Mouse (Mus musculus) liver, embryonic 12.5 days (tissue): Measurements from ENCODE around the gene Abhd18. TPM values are rescaled to one million over a fixed set of nuclear protein-coding genes. Genes with fewer than 3 reads are reported as not detected.

ENCODE experiments used
- ATAC-seq: fragments of 200-750 bp; cut with Nextera tagmentation; 2 replicates; pipeline ENCODE4 v1.8.0; 2017; ENCODE audit warnings: moderate number of reproducible peaks, mild to moderate bottlenecking, moderate library complexity
- H3K27ac ChIP-seq: fragments of 300-500 bp; sonication (generic); 2 replicates; pipeline ENCODE4 v1.5.1; 2016; ENCODE audit warnings: mild to moderate bottlenecking
- H3K27me3 ChIP-seq: fragments of 300-500 bp; sonication (generic); replicated peaks from 2 replicates; pipeline ENCODE4 v1.6.1; 2016; ENCODE audit warnings: mild to moderate bottlenecking, moderate library complexity
- H3K36me3 ChIP-seq: fragments of 300-500 bp; sonication (generic); 2 replicates; pipeline ENCODE4 v1.6.1; 2016; ENCODE audit warnings: mild to moderate bottlenecking, moderate library complexity
- H3K4me1 ChIP-seq: fragments of 300-500 bp; sonication (generic); 2 replicates; pipeline ENCODE4 v1.6.1; 2016
- H3K4me2 ChIP-seq: fragments of 300-500 bp; sonication (generic); 2 replicates; pipeline ENCODE4 v1.6.1; 2016; ENCODE audit warnings: mild to moderate bottlenecking, moderate library complexity
- H3K4me3 ChIP-seq: fragments of 300-500 bp; sonication (generic); 2 replicates; pipeline ENCODE4 v1.5.1; 2016; ENCODE audit warnings: mild to moderate bottlenecking, moderate library complexity
- H3K9ac ChIP-seq: fragments of 300-500 bp; sonication (generic); 2 replicates; pipeline ENCODE4 v1.6.1; 2016; ENCODE audit warnings: mild to moderate bottlenecking, moderate library complexity
- H3K9me3 ChIP-seq: fragments of 300-500 bp; sonication (generic); replicated peaks from 2 replicates; pipeline ENCODE4 v1.6.1; 2016; ENCODE audit warnings: mild to moderate bottlenecking, moderate library complexity
- WGBS: fragments of 180-500 bp; shearing (Covaris S2); methylation state at CpG from one replicate; pipeline ENCODE4 v1.1.7; 2016; ENCODE audit not compliant: insufficient replicate concordance; 5-methylcytosine and 5-hydroxymethylcytosine counted together
- polyA plus RNA-seq: library from polyadenylated mRNA; unstranded; fragments of >200 nt; fragmentation: Nextera tagmentation; extraction: Ambion mirVana; gene quantifications from 2 replicates; pipeline ENCODE4 v1.2.1, GENCODE M21; 2016

Gene Abhd18
- polyA plus RNA-seq, 1 experiment from 2014 or later: 4.2 TPM

- Histone ChIP-seq H3K36me3 (no peaks in the 10 kb centered on the region), H3K9me3 (no peaks in the 10 kb centered on the region), H3K4me1 (peaks cover 25% of the 10 kb centered on the region), H3K27me3 (peaks cover 16% of the 10 kb centered on the region), H3K4me3 (peak overlapping the region; percentile 88), H3K4me2 (peak overlapping the region; percentile 99), H3K9ac (peak overlapping the region; percentile 96), H3K27ac (peak overlapping the region; percentile 95)
- ATAC-seq: no peak
- 6% methylated on average over 7 of the region's 7 CpGs for WGBS
These were observed 104.6 kb downstream of the Abhd18 start for GRCm38 (mm10) chr3:40951365-40951764.

GRCm38 (mm10) chr3:40952606-40953005, 105.8 kb downstream of the Abhd18 start:
- Histone ChIP-seq H3K4me1 (peaks cover 25% of the 10 kb centered on the region), H3K9ac (no peak overlapping the region; the same call in 1 of the 2 replicates), H3K9me3 (no peaks in the 10 kb centered on the region), H3K27ac (no peak overlapping the region), H3K4me3 (no peak overlapping the region), H3K27me3 (peaks cover 11% of the 10 kb centered on the region), H3K36me3 (no peaks in the 10 kb centered on the region), H3K4me2 (peak overlapping the region; percentile 99; the same call in 1 of the 2 replicates)
- no peak for ATAC-seq

GRCm38 (mm10) chr3:40954792-40955191, 108.0 kb downstream of the Abhd18 start:
- Histone ChIP-seq H3K9ac (no peak overlapping the region), H3K27ac (no peak overlapping the region), H3K9me3 (no peaks in the 10 kb centered on the region), H3K4me3 (no peak overlapping the region), H3K36me3 (no peaks in the 10 kb centered on the region), H3K4me2 (no peak overlapping the region), H3K4me1 (peaks cover 21% of the 10 kb centered on the region), H3K27me3 (no peaks in the 10 kb centered on the region)
- WGBS: 67% methylated on average over 1 of the region's 1 CpGs
- no peak for ATAC-seq

GRCm38 (mm10) chr3:40958831-40959230, 112.1 kb downstream of the Abhd18 start:
- ATAC-seq: 0 out of 2 replicates have a peak, but pooled peaks have one; percentile 27
- Histone ChIP-seq H3K36me3 (no peaks in the 10 kb centered on the region), H3K4me2 (no peak overlapping the region), H3K4me3 (no peak overlapping the region), H3K27me3 (no peaks in the 10 kb centered on the region), H3K4me1 (no peaks in the 10 kb centered on the region), H3K9me3 (no peaks in the 10 kb centered on the region), H3K27ac (no peak overlapping the region), H3K9ac (no peak overlapping the region)

- H3K9me3 ChIP-seq: no peaks in the 10 kb centered on the region
- no peak for ATAC-seq
- no peak overlapping the region for H3K4me2 ChIP-seq
- no peak overlapping the region for H3K9ac ChIP-seq
- H3K27me3 ChIP-seq: no peaks in the 10 kb centered on the region
- no peak overlapping the region for H3K4me3 ChIP-seq
- H3K27ac ChIP-seq: no peak overlapping the region
- H3K4me1 ChIP-seq: peaks cover 4% of the 10 kb centered on the region; the same call in 1 of the 2 replicates
- no peaks in the 10 kb centered on the region for H3K36me3 ChIP-seq
These were observed 134.0 kb downstream of the Abhd18 start for GRCm38 (mm10) chr3:40980758-40981157.

- Histone ChIP-seq H3K4me2 (no peak overlapping the region), H3K4me3 (no peak overlapping the region), H3K27ac (no peak overlapping the region), H3K9ac (no peak overlapping the region), H3K9me3 (no peaks in the 10 kb centered on the region), H3K4me1 (no peaks in the 10 kb centered on the region), H3K27me3 (no peaks in the 10 kb centered on the region), H3K36me3 (no peaks in the 10 kb centered on the region)
- 56% methylated on average over 5 of the region's 5 CpGs for WGBS
- ATAC-seq: no peak
These were observed 140.8 kb downstream of the Abhd18 start for GRCm38 (mm10) chr3:40987539-40987938.

Other genes with a start within 250 kb of the Abhd18 start
- gene Slc25a31, start 138.1 kb upstream of the Abhd18 start, polyA plus RNA-seq: 0.08 and 0.13 TPM in 2 replicates
- 20.9 and 23.2 TPM in 2 replicates for gene Hspa4l, start 102.5 kb upstream of the Abhd18 start, polyA plus RNA-seq
- 57.3 and 59.0 TPM in 2 replicates for gene Plk4, start 47.0 kb upstream of the Abhd18 start, polyA plus RNA-seq
- gene Mfsd8, start 84 bp upstream of the Abhd18 start, polyA plus RNA-seq: 5.7 and 6.1 TPM in 2 replicates
- 0.06 TPM in 1 of 2 replicates, not detected in the other for gene 1700034I23Rik, start 55.6 kb downstream of the Abhd18 start, polyA plus RNA-seq
- gene Larp1b, start 102.9 kb downstream of the Abhd18 start, polyA plus RNA-seq: 10.2 and 10.7 TPM in 2 replicates
- gene Pgrmc2, start 236.1 kb downstream of the Abhd18 start, polyA plus RNA-seq: 34.1 and 34.9 TPM in 2 replicates